Mouse (Mus musculus) liver, postnatal 0 days (tissue): ENCODE results near the gene T2.

Experiments used
- CTCF ChIP-seq: sonication (generic); IDR thresholded peaks from 2 replicates; pipeline ENCODE4 v1.5.1; 2016; ENCODE audit warnings: antibody characterized with exemption, low read depth
- EP300 ChIP-seq: IDR thresholded peaks from 2 replicates; pipeline ENCODE4 v1.6.1; 2016; ENCODE audit warnings: antibody characterized with exemption, low read depth, mild to moderate bottlenecking

DNA sequence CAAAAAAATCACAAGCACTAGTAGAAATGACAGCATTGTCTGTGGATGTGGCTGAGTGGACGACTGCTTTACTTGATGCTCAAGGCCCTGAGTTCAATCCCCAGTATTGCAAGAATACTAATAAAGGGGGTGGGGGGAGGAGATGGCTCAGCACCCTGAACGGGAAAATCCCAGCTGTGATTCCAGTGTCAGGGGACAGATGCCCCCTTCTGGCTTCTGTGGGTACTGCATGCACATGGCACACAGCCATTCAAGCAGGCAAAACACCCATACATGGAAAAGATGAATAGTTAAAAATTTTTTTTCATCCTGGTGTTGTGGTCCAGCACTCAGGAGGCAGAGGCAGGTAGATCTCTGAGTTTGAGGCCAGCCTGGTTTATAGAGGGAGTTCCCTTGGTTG is 67.5 kb downstream of the T2 start:
- TF ChIP-seq EP300 (no peak), CTCF (peak; percentile 73)
